Mouse (Mus musculus) cerebellum, postnatal 4 days (tissue): ENCODE measurements around the gene Tmem9b.

Source experiments
- DNase-seq, 2 experiments: peaks; one replicate each; pipeline ENCODE4 v3.0.0; 2022; ENCODE audit warnings: low spot score in 2 of 2, mixed read lengths in 1 of 2

Gene Tmem9b

DNA sequence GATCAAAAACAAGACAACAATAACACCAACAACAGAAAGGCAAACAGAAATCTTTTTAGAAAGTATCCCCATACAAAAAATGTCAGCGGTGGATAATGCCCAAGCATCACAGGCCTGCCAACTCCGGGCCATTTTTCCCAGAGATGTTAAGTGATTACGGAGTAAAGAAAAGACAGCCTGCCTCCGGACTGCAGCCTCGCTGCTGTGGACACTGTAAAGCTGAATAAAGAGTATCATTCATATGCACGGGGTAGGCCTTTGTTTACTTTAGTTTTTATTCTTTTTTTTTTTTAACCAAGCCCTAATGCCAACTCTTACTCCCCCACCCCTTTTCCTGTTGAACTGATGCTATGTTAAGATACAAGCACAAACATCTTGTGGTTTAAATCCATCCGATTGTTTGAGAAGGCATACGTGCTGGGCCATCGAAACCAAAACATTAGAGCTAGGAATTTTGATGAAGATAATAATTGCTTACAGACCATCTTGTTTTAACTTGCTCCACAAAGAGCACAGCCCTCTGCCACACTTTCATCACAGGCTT lies 66.0 kb downstream of the Tmem9b start:
- no peak for DNase-seq
